Mouse (Mus musculus) lung, embryonic 15.5 days (tissue): Measurements from ENCODE around the gene Noct. TPM values are rescaled to one million over a fixed set of nuclear protein-coding genes. Genes with fewer than 3 reads are reported as not detected.
A peak's percentile ranks its signal among the peaks of the same experiment; 100 is the strongest.

Experiments used
- ATAC-seq: fragments of 200-750 bp; cut with Nextera tagmentation; 2 replicates; pipeline ENCODE4 v1.8.0; 2017; ENCODE audit warnings: moderate number of reproducible peaks, borderline replicate concordance; ENCODE audit not compliant: low FRiP score, low TSS enrichment; ENCODE audit errors: extremely low read depth
- H3K27ac ChIP-seq: fragments of 300-500 bp; sonication (generic); 2 replicates; pipeline ENCODE4 v1.5.1; 2015; ENCODE audit warnings: moderate library complexity, mild to moderate bottlenecking, inconsistent platforms
- H3K27me3 ChIP-seq: fragments of 300-500 bp; sonication (generic); 2 replicates; pipeline ENCODE4 v1.6.1; 2015; ENCODE audit warnings: inconsistent platforms
- H3K36me3 ChIP-seq: fragments of 300-500 bp; sonication (generic); 2 replicates; pipeline ENCODE4 v1.6.1; 2015; ENCODE audit warnings: inconsistent platforms
- H3K4me1 ChIP-seq: fragments of 300-500 bp; sonication (generic); 2 replicates; pipeline ENCODE4 v1.6.1; 2015; ENCODE audit warnings: inconsistent platforms
- H3K4me2 ChIP-seq: fragments of 300-500 bp; sonication (generic); 2 replicates; pipeline ENCODE4 v1.6.1; 2015; ENCODE audit warnings: inconsistent platforms, mild to moderate bottlenecking, moderate library complexity
- H3K4me3 ChIP-seq: fragments of 300-500 bp; sonication (generic); 2 replicates; pipeline ENCODE4 v1.5.1; 2015; ENCODE audit warnings: mild to moderate bottlenecking, inconsistent platforms
- H3K9ac ChIP-seq: fragments of 300-500 bp; sonication (generic); 2 replicates; pipeline ENCODE4 v1.6.1; 2015; ENCODE audit warnings: inconsistent platforms
- H3K9me3 ChIP-seq: fragments of 300-500 bp; sonication (generic); 2 replicates; pipeline ENCODE4 v1.6.1; 2016; ENCODE audit warnings: inconsistent platforms
- WGBS: fragments of 180-500 bp; shearing (Covaris S2); methylation state at CpG from one replicate; pipeline ENCODE4 v1.1.7; 2015; 5-methylcytosine and 5-hydroxymethylcytosine counted together
- polyA plus RNA-seq: library from polyadenylated mRNA; unstranded; fragments of >200 nt; fragmentation: Nextera tagmentation; extraction: Ambion mirVana; gene quantifications from 2 replicates; pipeline ENCODE4 v1.2.1, GENCODE M21; 2015

Noct gene
- polyA plus RNA-seq, 1 experiment from 2014 or later = 7.2 TPM

DNA sequence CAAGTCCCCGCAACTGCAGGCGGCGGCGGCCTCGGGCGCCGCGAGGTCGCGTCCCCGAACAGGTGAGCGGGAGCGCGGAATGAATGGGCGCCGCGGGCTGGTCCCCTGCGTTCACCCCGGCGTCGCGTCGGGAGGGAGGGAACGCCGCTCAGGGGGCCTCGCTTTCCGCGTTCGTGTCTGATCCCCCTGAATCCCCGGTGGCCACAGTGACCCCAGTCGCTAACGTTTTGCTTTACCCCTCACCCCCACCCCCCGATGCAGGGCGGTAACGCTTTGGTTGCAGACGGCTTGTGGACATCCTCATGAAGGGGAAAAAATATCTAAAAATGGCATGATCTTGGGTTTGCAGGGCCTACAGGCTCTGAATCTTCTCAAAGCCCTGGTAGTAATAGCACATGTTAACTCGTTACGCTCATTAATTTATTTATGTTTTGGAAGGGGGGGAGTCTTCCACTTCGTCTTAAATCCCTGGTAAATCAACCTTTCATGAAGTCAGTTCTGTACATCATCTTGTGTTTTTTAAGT is 1.0 kb downstream of the Noct start:
- H3K27me3 ChIP-seq = no peaks in the 10 kb centered on the region
- H3K27ac ChIP-seq = peak overlapping the region; percentile 97
- no peaks in the 10 kb centered on the region for H3K36me3 ChIP-seq
- 2% methylated on average over 39 of the region's 39 CpGs for WGBS
- no peaks in the 10 kb centered on the region for H3K9me3 ChIP-seq
- peak overlapping the region; percentile 82 for H3K9ac ChIP-seq
- H3K4me2 ChIP-seq = peak overlapping the region; percentile 87
- peak overlapping the region; percentile 94 for H3K4me3 ChIP-seq
- 0 out of 2 replicates have a peak, but pooled peaks have one; percentile 5 for ATAC-seq
- peaks cover 41% of the 10 kb centered on the region; the same call in 1 of the 2 replicates for H3K4me1 ChIP-seq

- H3K4me3 ChIP-seq = peak overlapping the region; percentile 94
- H3K9me3 ChIP-seq = no peaks in the 10 kb centered on the region
- no peak overlapping the region for H3K9ac ChIP-seq
Measured at GRCm38 (mm10) chr3:51225979-51226378, 1.7 kb downstream of the Noct start.

GRCm38 (mm10) chr3:51226601-51227000 is 2.4 kb downstream of the Noct start:
- ATAC-seq = no peak
- H3K36me3 ChIP-seq = no peaks in the 10 kb centered on the region
- no peaks in the 10 kb centered on the region for H3K9me3 ChIP-seq
- no peak overlapping the region for H3K4me2 ChIP-seq
- no peak overlapping the region for H3K27ac ChIP-seq
- no peaks in the 10 kb centered on the region for H3K27me3 ChIP-seq
- H3K4me1 ChIP-seq = peaks cover 40% of the 10 kb centered on the region; the same call in 1 of the 2 replicates
- no peak overlapping the region for H3K4me3 ChIP-seq
- H3K9ac ChIP-seq = no peak overlapping the region
- 76% methylated on average over 3 of the region's 3 CpGs for WGBS

More at GRCm38 (mm10) chr3:51225979-51226378, 1.7 kb downstream of the Noct start:
- Histone ChIP-seq H3K4me1 (peaks cover 40% of the 10 kb centered on the region; the same call in 1 of the 2 replicates), H3K27ac (no peak overlapping the region), H3K36me3 (no peaks in the 10 kb centered on the region), H3K27me3 (no peaks in the 10 kb centered on the region), H3K4me2 (peak overlapping the region; percentile 87)
- no peak for ATAC-seq
- 92% methylated on average over 10 of the region's 10 CpGs for WGBS

DNA sequence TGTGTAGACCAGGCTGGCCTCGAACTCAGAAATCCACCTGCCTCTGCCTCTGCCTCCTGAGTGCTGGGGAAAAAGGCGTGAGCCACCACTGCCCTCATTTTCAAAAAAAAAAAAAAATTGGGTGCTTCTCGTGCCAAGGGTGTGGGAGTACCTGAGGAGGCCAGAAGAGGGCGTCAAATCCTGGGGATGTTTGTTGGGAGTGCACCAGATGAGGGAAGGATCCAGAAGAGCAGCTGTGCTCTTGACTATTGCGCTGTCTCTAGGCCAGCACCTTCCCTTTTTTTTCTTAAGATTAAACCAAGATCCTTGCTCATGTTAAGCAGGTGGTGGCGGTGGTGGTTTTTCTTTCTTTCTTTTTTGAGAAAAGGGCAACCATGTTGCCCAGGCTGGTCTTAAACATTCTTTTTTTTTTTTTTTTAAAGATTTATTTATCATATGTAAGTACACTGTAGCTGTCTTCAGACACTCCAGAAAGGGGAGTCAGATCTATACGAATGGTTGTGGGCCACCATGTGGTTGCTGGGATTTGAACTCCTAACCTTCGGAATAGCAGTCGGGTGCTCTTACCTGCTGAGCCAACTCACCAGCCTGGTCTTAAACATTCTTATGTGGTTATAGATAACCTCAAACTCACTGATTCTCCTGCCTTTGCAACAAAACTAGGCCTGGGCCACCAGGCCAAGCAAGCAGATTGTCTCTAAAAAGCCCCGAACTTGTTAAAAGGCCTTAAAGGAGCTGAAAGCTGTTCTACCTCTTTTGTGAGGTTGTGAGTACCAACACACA is 4.0 kb downstream of the Noct start:
- WGBS = 81% methylated on average over 10 of the region's 10 CpGs

DNA sequence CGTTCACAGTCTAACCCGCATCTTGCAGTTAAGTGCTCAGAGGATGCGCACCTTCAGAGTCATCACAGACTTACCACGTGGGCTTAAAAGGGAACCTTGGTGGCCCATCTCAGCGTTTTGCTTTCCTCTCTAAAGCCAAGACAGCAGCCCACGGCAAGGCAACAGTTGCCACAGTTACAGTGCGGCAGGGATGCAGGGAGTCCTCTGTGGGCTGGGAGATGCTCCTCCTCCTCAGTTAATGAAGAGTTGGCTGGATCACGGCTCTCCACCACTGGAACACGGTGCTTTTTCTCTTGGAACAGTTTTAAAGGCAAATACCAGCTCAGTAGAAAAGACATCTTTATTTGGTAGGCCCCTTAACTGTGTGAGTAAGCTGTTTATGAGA is 4.6 kb downstream of the Noct start:
- Histone ChIP-seq H3K9me3 (no peaks in the 10 kb centered on the region), H3K9ac (no peak overlapping the region), H3K27me3 (no peaks in the 10 kb centered on the region), H3K4me1 (peaks cover 38% of the 10 kb centered on the region), H3K4me2 (no peak overlapping the region), H3K36me3 (no peaks in the 10 kb centered on the region), H3K4me3 (no peak overlapping the region), H3K27ac (no peak overlapping the region)
- 71% methylated on average over 9 of the region's 9 CpGs for WGBS
- ATAC-seq = no peak

More for the DNA sequence above, 4.0 kb downstream of the Noct start:
- H3K27ac ChIP-seq = no peak overlapping the region
- H3K9me3 ChIP-seq = no peaks in the 10 kb centered on the region
- no peak overlapping the region for H3K4me2 ChIP-seq
- no peak for ATAC-seq
- no peak overlapping the region for H3K4me3 ChIP-seq
- H3K9ac ChIP-seq = no peak overlapping the region
- H3K36me3 ChIP-seq = no peaks in the 10 kb centered on the region
- H3K27me3 ChIP-seq = no peaks in the 10 kb centered on the region
- peaks cover 37% of the 10 kb centered on the region; the same call in 1 of the 2 replicates for H3K4me1 ChIP-seq

DNA sequence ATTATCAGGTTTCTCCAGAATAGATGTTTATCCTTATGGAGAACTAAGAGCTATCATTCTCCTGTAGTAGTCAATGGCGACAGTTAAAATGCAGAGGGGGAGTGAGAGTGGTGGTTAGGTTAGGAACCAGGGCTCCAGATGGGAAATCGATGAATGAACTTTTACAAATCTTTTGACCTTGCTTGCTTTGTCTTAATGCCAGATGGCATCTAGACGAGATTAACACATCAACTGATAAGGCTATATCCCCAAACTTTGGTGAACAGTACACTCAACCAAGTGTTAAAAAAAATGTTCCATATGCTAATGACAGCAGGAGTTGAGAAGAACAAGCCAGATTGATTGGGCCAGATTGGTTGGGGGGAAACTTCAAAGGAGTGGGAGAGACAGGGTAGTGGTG is 5.0 kb downstream of the Noct start:
- whole genome bisulfite sequencing = 63% methylated on average over 3 of the region's 3 CpGs
- no peak for ATAC-seq
- no peaks in the 10 kb centered on the region for H3K36me3 ChIP-seq
- no peak overlapping the region for H3K9ac ChIP-seq
- H3K27ac ChIP-seq = no peak overlapping the region
- H3K4me3 ChIP-seq = no peak overlapping the region
- no peaks in the 10 kb centered on the region for H3K9me3 ChIP-seq
- H3K4me2 ChIP-seq = no peak overlapping the region
- peaks cover 37% of the 10 kb centered on the region for H3K4me1 ChIP-seq
- H3K27me3 ChIP-seq = no peaks in the 10 kb centered on the region

DNA sequence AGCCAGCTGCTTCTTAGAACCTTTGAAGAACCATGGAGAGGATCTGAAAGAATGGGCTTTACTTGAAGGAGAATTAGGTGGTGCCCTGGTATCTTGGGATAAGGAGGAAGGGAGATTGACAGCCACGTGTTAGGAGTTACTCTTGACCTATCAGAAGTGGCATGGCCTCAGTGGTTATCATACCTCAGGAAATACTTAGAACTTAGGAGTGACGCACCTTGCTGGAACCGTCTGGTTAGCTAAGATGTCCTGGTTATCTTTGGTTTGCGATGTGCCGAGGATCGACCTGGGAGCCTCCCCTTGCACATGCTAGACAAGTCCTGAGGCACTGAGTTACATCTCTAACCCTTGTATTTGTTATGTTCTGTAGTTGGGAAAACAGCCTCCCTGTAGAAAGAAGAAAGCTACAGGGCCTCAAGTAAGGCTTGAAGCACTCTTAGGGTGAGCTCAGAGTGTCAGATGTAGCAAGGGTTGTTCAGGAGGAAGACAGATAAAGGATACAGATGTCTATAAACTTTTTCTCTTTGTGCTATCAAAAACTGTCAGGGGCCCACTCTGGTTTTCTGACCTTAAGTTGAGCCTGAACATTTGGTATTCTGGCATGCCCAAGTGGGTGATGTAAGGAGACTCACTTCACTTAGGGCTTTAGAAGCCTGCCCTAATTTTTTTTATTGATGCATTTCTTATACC is 6.0 kb downstream of the Noct start:
- 79% methylated on average over 6 of the region's 6 CpGs for WGBS
- H3K27ac ChIP-seq = no peak overlapping the region
- no peak overlapping the region for H3K4me2 ChIP-seq
- H3K4me1 ChIP-seq = peaks cover 44% of the 10 kb centered on the region
- no peaks in the 10 kb centered on the region for H3K36me3 ChIP-seq
- no peaks in the 10 kb centered on the region for H3K27me3 ChIP-seq
- no peak for ATAC-seq
- no peak overlapping the region for H3K9ac ChIP-seq
- H3K4me3 ChIP-seq = no peak overlapping the region
- no peaks in the 10 kb centered on the region for H3K9me3 ChIP-seq

DNA sequence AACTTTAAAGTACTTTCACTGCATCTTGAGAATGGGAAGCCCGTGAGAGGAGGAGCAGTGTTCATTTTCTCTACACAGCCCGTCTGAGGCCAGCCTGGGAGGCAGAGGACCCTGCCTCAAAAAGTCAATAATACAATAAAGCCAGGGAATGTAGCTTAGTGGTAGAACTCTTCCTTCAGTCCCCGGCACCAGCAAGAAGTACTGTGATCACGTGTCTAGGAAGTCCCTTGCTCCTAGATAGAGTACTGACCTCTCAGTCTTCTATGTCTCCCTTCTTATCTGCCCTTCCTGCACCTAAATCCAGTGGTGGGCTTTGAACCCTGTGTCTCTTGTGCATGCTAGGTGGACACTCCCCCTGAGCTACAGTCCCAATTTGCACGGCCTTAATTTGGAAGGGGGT is 6.6 kb downstream of the Noct start:
- H3K27ac ChIP-seq = no peak overlapping the region
- H3K9ac ChIP-seq = no peak overlapping the region
- H3K27me3 ChIP-seq = no peaks in the 10 kb centered on the region
- no peaks in the 10 kb centered on the region for H3K9me3 ChIP-seq
- no peak overlapping the region for H3K4me2 ChIP-seq
- 56% methylated on average over 5 of the region's 5 CpGs for WGBS
- no peak overlapping the region for H3K4me3 ChIP-seq
- H3K36me3 ChIP-seq = no peaks in the 10 kb centered on the region
- ATAC-seq = no peak
- peaks cover 45% of the 10 kb centered on the region for H3K4me1 ChIP-seq

DNA sequence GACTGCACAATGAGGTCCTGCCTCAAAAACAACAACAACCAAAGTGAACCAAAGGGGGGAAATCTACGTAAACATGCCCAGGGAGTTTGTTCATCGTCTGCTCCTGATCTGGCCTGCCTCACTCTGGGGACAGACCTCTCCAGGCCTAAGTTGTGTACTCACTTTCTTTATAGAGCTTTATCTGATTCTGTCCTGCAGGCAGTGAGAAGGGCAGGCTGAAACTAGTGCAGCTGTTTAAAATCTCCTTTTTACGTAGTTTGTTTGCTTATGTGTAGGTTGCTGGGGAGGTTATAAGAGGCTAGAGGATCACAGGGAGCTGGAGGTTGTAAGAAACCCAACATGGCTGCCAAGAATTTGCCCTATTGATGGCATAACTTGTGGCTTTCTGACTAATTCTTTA is 7.3 kb downstream of the Noct start:
- H3K27ac ChIP-seq = peak overlapping the region; percentile 35; the same call in 1 of the 2 replicates
- no peak for ATAC-seq
- H3K36me3 ChIP-seq = no peaks in the 10 kb centered on the region
- no peaks in the 10 kb centered on the region for H3K9me3 ChIP-seq
- H3K4me2 ChIP-seq = no peak overlapping the region
- H3K4me3 ChIP-seq = no peak overlapping the region
- 56% methylated on average over 3 of the region's 3 CpGs for WGBS
- no peak overlapping the region for H3K9ac ChIP-seq
- H3K27me3 ChIP-seq = no peaks in the 10 kb centered on the region
- H3K4me1 ChIP-seq = peaks cover 39% of the 10 kb centered on the region

DNA sequence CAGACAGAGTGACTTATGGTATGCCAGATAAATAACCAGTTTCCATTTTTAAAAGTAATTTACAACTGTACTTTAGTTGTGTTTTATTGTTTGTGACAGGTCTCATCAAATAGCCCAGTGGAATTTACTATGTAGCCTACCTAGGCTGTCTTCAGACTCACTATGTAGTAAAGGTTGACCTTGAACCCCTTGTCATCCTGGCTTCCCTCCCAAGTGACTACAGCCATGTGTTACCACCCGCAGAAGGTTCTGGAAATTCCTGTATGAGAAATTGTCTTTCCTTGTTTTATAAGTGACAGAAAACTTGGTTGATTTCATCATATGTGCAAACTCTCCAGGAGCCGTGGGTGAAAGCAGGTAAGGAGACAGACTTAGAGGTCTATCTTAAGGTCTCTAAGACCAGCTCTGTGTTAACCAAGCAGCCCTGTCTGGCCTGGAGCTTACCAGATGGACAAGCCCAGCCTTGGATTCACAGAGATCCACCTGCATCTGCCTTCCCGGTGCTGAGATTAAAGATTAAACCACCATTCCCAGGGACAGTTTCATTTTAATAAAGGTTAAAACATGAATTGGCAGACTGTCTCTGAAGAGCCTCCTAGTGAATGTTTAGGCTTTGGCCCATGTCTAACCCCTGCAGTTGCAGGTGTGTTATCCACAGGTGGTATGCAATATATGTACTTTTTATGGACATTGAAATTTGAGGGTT is 8.1 kb downstream of the Noct start:
- no peaks in the 10 kb centered on the region for H3K9me3 ChIP-seq
- no peak overlapping the region for H3K4me2 ChIP-seq
- H3K4me1 ChIP-seq = peaks cover 34% of the 10 kb centered on the region
- no peak overlapping the region for H3K9ac ChIP-seq
- no peaks in the 10 kb centered on the region for H3K36me3 ChIP-seq
- H3K27ac ChIP-seq = no peak overlapping the region
- no peak for ATAC-seq
- no peaks in the 10 kb centered on the region for H3K27me3 ChIP-seq
- WGBS = 80% methylated on average over 3 of the region's 3 CpGs
- H3K4me3 ChIP-seq = no peak overlapping the region

DNA sequence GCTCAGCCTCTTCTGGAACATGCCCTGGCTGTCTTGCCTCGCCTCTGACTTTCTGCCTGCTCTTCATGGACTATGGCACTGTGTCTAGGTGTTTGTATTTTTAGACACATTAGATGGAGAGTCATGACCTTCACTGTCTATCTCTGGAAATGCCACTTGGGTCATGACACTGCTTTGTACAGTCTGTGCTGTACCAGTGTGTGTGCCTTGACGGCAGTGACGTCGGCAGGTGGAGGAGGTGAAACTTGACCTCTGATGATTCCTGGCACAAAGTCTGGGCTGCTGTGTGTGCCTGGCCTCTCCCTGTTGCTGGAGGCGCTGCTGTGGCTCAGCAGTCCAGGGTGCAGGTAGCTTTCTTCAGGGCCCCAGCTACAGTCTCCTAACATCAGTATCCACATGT is 9.2 kb downstream of the Noct start:
- H3K4me3 ChIP-seq = no peak overlapping the region
- ATAC-seq = peak; percentile 44
- peaks cover 41% of the 10 kb centered on the region for H3K4me1 ChIP-seq
- no peaks in the 10 kb centered on the region for H3K36me3 ChIP-seq
- peak overlapping the region; percentile 71 for H3K27ac ChIP-seq
- H3K9me3 ChIP-seq = no peaks in the 10 kb centered on the region
- WGBS = 38% methylated on average over 5 of the region's 5 CpGs
- H3K9ac ChIP-seq = no peak overlapping the region
- peak overlapping the region; percentile 29 for H3K4me2 ChIP-seq
- H3K27me3 ChIP-seq = no peaks in the 10 kb centered on the region
